Mouse (Mus musculus): ENCODE data around the gene Cd300a. TPM values are rescaled to one million over a fixed set of nuclear protein-coding genes. Genes with fewer than 3 reads are reported as not detected.

The Cd300a gene
- total and polyA plus RNA-seq, 3 experiments = 0.58 TPM; not detected in 2

DNA sequence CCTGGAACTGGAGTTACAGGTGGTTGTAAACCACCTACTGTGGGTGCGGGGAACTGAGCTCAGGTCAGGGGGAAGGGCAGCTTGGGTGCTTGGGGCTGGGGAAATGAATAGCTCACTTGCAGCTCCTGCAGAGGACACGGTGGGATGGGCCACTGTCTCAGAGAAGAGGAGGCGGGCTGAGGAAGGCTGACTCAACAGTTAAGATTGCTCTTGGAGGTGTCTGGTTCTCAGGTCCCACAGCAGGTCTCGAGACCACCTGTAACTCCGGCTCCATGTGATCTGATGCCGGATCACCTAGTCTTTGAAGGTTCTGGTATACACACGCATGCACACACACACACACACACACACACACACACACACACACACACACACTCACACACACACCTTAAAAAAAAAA lies 13.7 kb upstream of the Cd300a start:
- no peak overlapping the region for H3K4me3 ChIP-seq (ENCODE audit: control insufficient read depth in 1 of 2, insufficient read depth in 1 of 2, low read depth in 2 of 2, low read length in 2 of 2)
- no peaks in the 10 kb centered on the region for H3K36me3 ChIP-seq (ENCODE audit: control insufficient read depth in 1 of 2, insufficient read depth in 2 of 2, low read length in 2 of 2)
- H3K79me2 ChIP-seq (ENCODE audit: control insufficient read depth, insufficient read depth, low read length, poor library complexity) = no peaks in the 10 kb centered on the region
- TF ChIP-seq USF1 (IDR thresholded peaks at IDR 0.05; ENCODE audit: low read depth, low read length) (no peak), MYB (IDR thresholded peaks at IDR 0.05; ENCODE audit: low read depth, low read length) (no peak), ELF1 (IDR thresholded peaks at IDR 0.05; ENCODE audit: low read depth, low read length) (no peak), CTCF (IDR thresholded peaks at IDR 0.05 in 2 of 3, conservative IDR thresholded peaks at IDR 0.05 in 1 of 3; ENCODE audit: control insufficient read depth in 1 of 3, insufficient read depth in 1 of 3, low read depth in 2 of 3, low read length in 3 of 3, poor library complexity in 1 of 3, severe bottlenecking in 1 of 3) (no peak), CHD1 (IDR thresholded peaks at IDR 0.05; ENCODE audit: low read depth, low read length) (no peak), POLR2AphosphoS2 (IDR thresholded peaks at IDR 0.05; ENCODE audit: low read length) (no peak), MAFK (IDR thresholded peaks at IDR 0.05; ENCODE audit: borderline replicate concordance, low read depth, low read length) (no peak), TCF12 (IDR thresholded peaks at IDR 0.05; ENCODE audit: low read depth, low read length) (no peak), ZC3H11A (IDR thresholded peaks at IDR 0.05; ENCODE audit: low read depth, low read length) (no peak), MEF2A (IDR thresholded peaks at IDR 0.05; ENCODE audit: extremely low read depth, insufficient replicate concordance, low read depth, low read length, poor library complexity, severe bottlenecking) (no peak), ZNF384 (IDR thresholded peaks at IDR 0.05; ENCODE audit: low read depth, low read length) (no peak), CHD2 (IDR thresholded peaks at IDR 0.05; ENCODE audit: low read length) (no peak), RAD21 (IDR thresholded peaks at IDR 0.05; ENCODE audit: low read depth, low read length) (no peak), SIN3A (IDR thresholded peaks at IDR 0.05; ENCODE audit: low read length) (no peak), MYC (IDR thresholded peaks at IDR 0.05; ENCODE audit: low read depth, low read length) (no peak), GABPA (IDR thresholded peaks at IDR 0.05; ENCODE audit: low read depth, low read length) (no peak), JUND (IDR thresholded peaks at IDR 0.05; ENCODE audit: low read depth, low read length) (no peak), POLR2AphosphoS5 (IDR thresholded peaks at IDR 0.05; ENCODE audit: borderline replicate concordance, low read depth, low read length) (no peak), ZMIZ1 (IDR thresholded peaks at IDR 0.05; ENCODE audit: low read depth, low read length) (no peak), MAX (IDR thresholded peaks at IDR 0.05; ENCODE audit: low read length) (no peak)
- no peak overlapping the region for H3K27ac ChIP-seq (ENCODE audit: control insufficient read depth, low read depth, low read length)
- H3K4me1 ChIP-seq (ENCODE audit: control insufficient read depth in 1 of 2, insufficient read depth in 2 of 2, low read length in 2 of 2) = no peaks in the 10 kb centered on the region
- H3K9ac ChIP-seq (ENCODE audit: control insufficient read depth, low read depth, low read length, poor library complexity, severe bottlenecking) = no peak overlapping the region
- no peaks in the 10 kb centered on the region for H3K9me3 ChIP-seq (replicated peaks; ENCODE audit: insufficient read depth, low read length)
- no peaks in the 10 kb centered on the region for H3K27me3 ChIP-seq (ENCODE audit: control insufficient read depth in 1 of 2, insufficient read depth in 2 of 2, low read length in 2 of 2)
- DNase-seq (ENCODE audit: low read depth, low spot score) = no peak

- no peak for TF ChIP-seq NRF1 (IDR thresholded peaks at IDR 0.05; ENCODE audit: insufficient read depth, low read depth, low read length, poor library complexity, severe bottlenecking)
- no peak for TF ChIP-seq E2F4 (IDR thresholded peaks at IDR 0.05; ENCODE audit: borderline replicate concordance, low read depth, low read length)
- TF ChIP-seq MAZ (IDR thresholded peaks at IDR 0.05; ENCODE audit: low read depth, low read length) = no peak
- no peak overlapping the region for H3K9ac ChIP-seq (ENCODE audit: control insufficient read depth, low read depth, low read length, poor library complexity, severe bottlenecking)
- no peaks in the 10 kb centered on the region for H3K4me1 ChIP-seq (ENCODE audit: control insufficient read depth in 1 of 2, insufficient read depth in 2 of 2, low read length in 2 of 2)
- no peaks in the 10 kb centered on the region for H3K27me3 ChIP-seq (ENCODE audit: control insufficient read depth in 1 of 2, insufficient read depth in 2 of 2, low read length in 2 of 2)
- H3K36me3 ChIP-seq (ENCODE audit: control insufficient read depth in 1 of 2, insufficient read depth in 2 of 2, low read length in 2 of 2) = no peaks in the 10 kb centered on the region
- H3K9me3 ChIP-seq (replicated peaks; ENCODE audit: insufficient read depth, low read length) = no peaks in the 10 kb centered on the region
- no peaks in the 10 kb centered on the region for H3K79me2 ChIP-seq (ENCODE audit: control insufficient read depth, insufficient read depth, low read length, poor library complexity)
- H3K27ac ChIP-seq (ENCODE audit: control insufficient read depth, low read depth, low read length) = no peak overlapping the region
- H3K4me3 ChIP-seq (ENCODE audit: control insufficient read depth in 1 of 2, insufficient read depth in 1 of 2, low read depth in 2 of 2, low read length in 2 of 2) = no peak overlapping the region
- no peak for DNase-seq (ENCODE audit: low read depth, low spot score)
Observed at GRCm38 (mm10) chr11:114876621-114877020, 13.2 kb upstream of the Cd300a start.
